Mouse (Mus musculus) kidney, adult 2 months (tissue): Measurements from ENCODE around the gene Snupn. TPM values are rescaled to one million over a fixed set of nuclear protein-coding genes. Genes with fewer than 3 reads are reported as not detected.
"Not testable (repeated sequence)": the region's sequence is repeated elsewhere in the genome, so short reads cannot be mapped to it uniquely, and the experiment has no call there.

Experiments
- DNase-seq: peaks from one replicate; pipeline ENCODE4 v3.0.0; 2021
- H3K27ac ChIP-seq: fragments of 200-500 bp; 2 replicates; pipeline ENCODE4 v1.5.1; 2012; ENCODE audit warnings: low read depth, low read length, control low read depth, inconsistent platforms; ENCODE audit not compliant: insufficient read depth
- H3K27me3 ChIP-seq: fragments of 200-500 bp; replicated peaks from 2 replicates; pipeline ENCODE4 v1.6.1; 2012; ENCODE audit warnings: mild to moderate bottlenecking, moderate library complexity, low read length, inconsistent platforms; ENCODE audit not compliant: control insufficient read depth, insufficient read depth
- H3K36me3 ChIP-seq: fragments of 200-500 bp; 2 replicates; pipeline ENCODE4 v1.6.1; 2012; ENCODE audit warnings: mild to moderate bottlenecking, moderate library complexity, low read length, inconsistent platforms; ENCODE audit not compliant: control insufficient read depth, insufficient read depth
- H3K4me1 ChIP-seq: fragments of 200-500 bp; 2 replicates; pipeline ENCODE4 v1.6.1; 2011; ENCODE audit warnings: low read length; ENCODE audit not compliant: control insufficient read depth, insufficient read depth
- H3K4me3 ChIP-seq: fragments of 200-500 bp; 2 replicates; pipeline ENCODE4 v1.5.1; 2011; ENCODE audit warnings: mild to moderate bottlenecking, low read depth, low read length, control low read depth; ENCODE audit not compliant: insufficient read depth
- CTCF ChIP-seq: fragments of 200-500 bp; conservative IDR thresholded peaks from 2 replicates; pipeline ENCODE4 v1.5.1; 2011; ENCODE audit warnings: low read depth, mild to moderate bottlenecking, control low read depth, low read length, moderate library complexity, mixed read lengths; ENCODE audit not compliant: insufficient read depth, insufficient read length
- POLR2A ChIP-seq: fragments of 200-500 bp; IDR thresholded peaks from one replicate; pipeline ENCODE4 v1.6.1; 2011; ENCODE audit warnings: low read depth, low read length, control low read depth
- WGBS: fragments of 180-500 bp; shearing (Covaris S2); methylation state at CpG from one replicate; pipeline ENCODE4 v1.1.7; 2018; 5-methylcytosine and 5-hydroxymethylcytosine counted together
- polyA plus RNA-seq: library from polyadenylated mRNA; depleted of rRNA; stranded (reverse); fragments of >200 nt; gene quantifications from 2 replicates; pipeline ENCODE4 v1.2.3, GENCODE M21; 2012; rRNA removed

Snupn gene
- polyA plus RNA-seq = 6.5 and 7.7 TPM in 2 replicates

DNA sequence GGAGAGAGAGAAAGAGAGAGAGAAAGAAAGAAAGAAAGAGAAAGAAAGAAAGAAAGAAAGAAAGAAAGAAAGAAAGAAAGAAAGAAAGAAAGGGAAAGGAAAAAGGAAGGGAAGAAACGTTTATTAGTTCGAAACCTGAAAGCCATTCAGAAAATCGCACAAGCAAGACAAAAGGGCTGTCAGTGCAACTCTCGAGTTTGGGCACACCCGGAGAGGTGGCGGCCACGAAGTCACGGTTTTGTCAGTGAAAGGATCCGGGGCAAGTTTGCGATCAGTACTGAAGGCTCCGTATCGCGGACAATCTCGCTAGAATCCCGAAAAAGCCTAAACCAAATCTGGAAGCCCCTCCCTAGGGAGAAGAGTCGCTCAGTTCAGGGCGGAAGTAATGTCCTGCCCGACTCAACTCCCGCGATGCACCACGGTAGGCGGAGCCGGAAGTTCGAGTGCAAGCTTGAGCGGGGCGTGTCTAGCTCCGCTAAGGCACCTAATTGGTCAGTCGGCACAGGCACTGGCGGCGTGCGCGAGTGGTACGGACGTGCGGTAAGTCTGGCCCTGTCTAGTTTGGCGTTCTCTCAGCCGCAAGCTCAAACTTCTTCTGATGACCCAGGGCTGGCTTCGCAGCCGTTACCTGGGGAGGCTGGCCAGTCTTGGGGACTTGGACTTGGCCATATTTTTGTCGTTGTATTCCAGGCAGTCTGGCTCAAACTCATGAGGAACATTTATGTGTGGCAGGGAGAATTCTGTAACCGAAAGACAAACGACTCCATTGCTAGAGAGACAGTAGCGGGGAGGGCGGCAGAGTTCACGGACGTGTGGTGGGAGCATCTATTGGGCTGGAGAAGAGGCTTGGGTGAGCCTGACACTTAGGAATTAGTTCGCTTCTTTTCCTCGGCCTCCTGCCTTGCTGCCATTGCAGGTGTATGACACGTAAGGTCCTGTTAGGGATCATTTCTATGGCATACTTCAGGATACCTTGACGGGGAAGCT is at the start of gene Snupn:
Snupn (plus strand) TSS at position 465 of the 987 bp plus-strand sequence.
- WGBS = under 1% methylated on average over 50 of the region's 50 CpGs
- no peaks in the 10 kb centered on the region for H3K27me3 ChIP-seq
- peak within 1 kb of the TSS; percentile 89 for H3K27ac ChIP-seq
- no peaks in the 10 kb centered on the region for H3K36me3 ChIP-seq
- TF ChIP-seq POLR2A = peak; percentile 85
- TF ChIP-seq CTCF = no peak
- 0 out of 2 replicates have a peak, but pooled peaks cover 2% of the 10 kb centered on the region for H3K4me1 ChIP-seq
- peak within 1 kb of the TSS; percentile 84 for H3K4me3 ChIP-seq
- peak; percentile 99 for DNase-seq

DNA sequence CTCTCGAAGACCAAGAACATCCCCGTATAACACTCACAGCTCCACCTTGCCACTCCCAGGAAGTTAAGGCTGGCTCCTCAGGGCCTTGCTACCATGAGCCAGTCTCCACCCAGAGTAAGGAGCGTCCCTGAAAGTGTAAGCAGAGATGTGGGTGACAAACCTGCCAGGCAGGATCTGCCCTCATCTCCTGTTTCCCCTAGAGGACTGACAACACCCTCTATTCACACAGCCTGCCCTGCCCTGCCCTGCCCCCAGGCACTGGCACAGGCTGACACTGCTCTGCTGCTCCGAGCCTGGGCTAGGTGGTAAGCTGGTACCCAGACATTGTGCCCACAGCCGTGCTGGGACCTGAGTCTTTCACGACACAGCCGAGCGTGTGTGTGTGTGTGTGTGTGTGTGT is 49.5 kb upstream of the Snupn start:
- TF ChIP-seq CTCF = no peak
- TF ChIP-seq POLR2A = no peak
- H3K27me3 ChIP-seq = no peaks in the 10 kb centered on the region
- no peaks in the 10 kb centered on the region for H3K4me1 ChIP-seq
- DNase-seq = no peak
- H3K36me3 ChIP-seq = no peaks in the 10 kb centered on the region
- 43% methylated on average over 8 of the region's 8 CpGs for WGBS
- no peak overlapping the region for H3K4me3 ChIP-seq
- H3K27ac ChIP-seq = no peak overlapping the region

DNA sequence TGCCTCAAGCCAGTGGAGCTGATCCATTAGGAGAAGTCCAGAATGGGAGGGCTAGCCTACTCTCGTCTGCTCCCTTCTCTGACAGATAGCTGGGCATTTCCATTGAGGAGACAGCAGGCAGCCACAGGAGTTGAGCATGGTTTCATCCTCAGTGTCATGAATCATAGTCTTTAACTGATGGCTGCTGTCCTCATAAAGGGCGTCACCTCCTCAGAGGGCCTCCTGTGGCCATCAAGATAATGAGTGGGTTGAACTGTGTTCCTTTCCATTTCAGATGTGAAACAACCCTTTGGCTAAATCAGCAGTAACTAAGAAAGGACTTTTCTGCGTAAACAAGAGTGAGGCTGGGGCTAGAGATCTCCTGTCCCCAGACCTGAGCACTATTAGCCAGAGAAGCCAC is 47.0 kb upstream of the Snupn start:
- Histone ChIP-seq H3K4me3 (no peak overlapping the region), H3K27me3 (no peaks in the 10 kb centered on the region), H3K4me1 (no peaks in the 10 kb centered on the region), H3K27ac (no peak overlapping the region), H3K36me3 (no peaks in the 10 kb centered on the region)
- DNase-seq = no peak
- no peak for TF ChIP-seq CTCF
- no peak for TF ChIP-seq POLR2A
- 91% methylated on average over 3 of the region's 3 CpGs for WGBS

DNA sequence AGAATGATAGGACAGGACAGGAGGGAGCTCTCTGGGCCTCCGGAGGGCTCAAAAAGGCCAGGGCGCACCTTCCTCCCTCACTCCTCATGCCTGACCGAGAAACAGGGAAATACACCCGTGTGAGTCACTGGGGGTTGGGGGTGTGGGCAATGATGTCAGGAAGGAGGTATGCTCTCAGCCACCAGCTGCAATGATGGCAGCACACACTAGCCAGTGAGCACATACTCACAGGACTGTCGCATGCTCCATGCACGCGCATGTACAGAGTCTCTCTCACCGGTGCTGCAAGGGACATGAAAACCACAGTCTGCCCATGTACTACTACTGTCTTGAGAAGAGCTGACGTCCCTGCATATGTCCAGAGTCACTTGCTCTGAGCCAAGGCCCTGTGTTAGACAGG is 43.1 kb upstream of the Snupn start:
- 72% methylated on average over 9 of the region's 9 CpGs for WGBS

DNA sequence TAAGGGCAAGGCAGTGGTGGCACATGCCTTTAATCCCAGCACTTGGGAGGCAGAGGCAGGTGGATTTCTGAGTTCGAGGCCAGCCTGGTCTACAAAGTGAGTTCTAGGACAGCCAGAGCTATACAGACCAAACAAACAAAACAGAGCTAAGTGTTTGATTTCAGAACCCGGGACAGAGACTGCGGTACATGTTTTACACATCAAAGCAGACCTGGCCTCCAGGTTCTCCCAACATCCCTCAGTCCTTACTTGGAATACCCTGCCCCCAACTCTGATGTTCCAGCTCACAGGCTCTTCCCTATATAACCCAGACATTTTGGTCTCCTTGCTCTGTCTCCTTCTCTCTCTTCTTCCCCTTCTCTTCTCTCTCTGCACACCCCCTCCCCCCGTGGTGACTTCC is 40.7 kb upstream of the Snupn start:
- not testable (repeated sequence) for H3K27ac ChIP-seq, H3K27me3 ChIP-seq, H3K36me3 ChIP-seq, H3K4me3 ChIP-seq, H3K4me1 ChIP-seq, DNase-seq
- WGBS = 44% methylated on average over 4 of the region's 4 CpGs

More for the DNA sequence above, 43.1 kb upstream of the Snupn start:
- Histone ChIP-seq H3K36me3 (no peaks in the 10 kb centered on the region), H3K27me3 (no peaks in the 10 kb centered on the region), H3K4me1 (no peaks in the 10 kb centered on the region), H3K4me3 (no peak overlapping the region), H3K27ac (no peak overlapping the region)
- no peak for DNase-seq
- no peak for TF ChIP-seq POLR2A
- no peak for TF ChIP-seq CTCF

DNA sequence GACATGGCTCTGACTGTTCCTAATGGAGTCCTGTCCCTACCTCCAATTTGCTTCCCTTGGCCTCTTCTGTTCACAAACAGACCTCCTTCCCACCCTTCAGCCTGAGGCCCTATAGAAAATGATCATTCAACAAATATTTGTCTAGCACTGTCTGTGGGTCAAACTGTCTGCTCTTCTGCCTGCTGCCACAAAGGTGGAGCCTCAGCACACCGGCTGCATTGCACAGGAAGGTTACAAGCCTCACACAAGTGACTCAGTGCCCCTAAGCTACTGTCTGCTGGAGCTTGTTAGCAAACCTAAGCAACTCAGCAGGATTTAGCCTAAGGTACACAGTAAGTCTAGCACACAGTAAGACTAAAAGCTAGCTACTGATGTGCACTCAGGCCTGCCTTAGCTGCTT is 39.7 kb upstream of the Snupn start:
- no peaks in the 10 kb centered on the region for H3K4me1 ChIP-seq
- no peak overlapping the region for H3K4me3 ChIP-seq
- H3K27ac ChIP-seq = no peak overlapping the region
- no peaks in the 10 kb centered on the region for H3K27me3 ChIP-seq
- 48% methylated on average over 1 of the region's 1 CpGs for WGBS
- no peaks in the 10 kb centered on the region for H3K36me3 ChIP-seq
- no peak for TF ChIP-seq CTCF
- no peak for DNase-seq

DNA sequence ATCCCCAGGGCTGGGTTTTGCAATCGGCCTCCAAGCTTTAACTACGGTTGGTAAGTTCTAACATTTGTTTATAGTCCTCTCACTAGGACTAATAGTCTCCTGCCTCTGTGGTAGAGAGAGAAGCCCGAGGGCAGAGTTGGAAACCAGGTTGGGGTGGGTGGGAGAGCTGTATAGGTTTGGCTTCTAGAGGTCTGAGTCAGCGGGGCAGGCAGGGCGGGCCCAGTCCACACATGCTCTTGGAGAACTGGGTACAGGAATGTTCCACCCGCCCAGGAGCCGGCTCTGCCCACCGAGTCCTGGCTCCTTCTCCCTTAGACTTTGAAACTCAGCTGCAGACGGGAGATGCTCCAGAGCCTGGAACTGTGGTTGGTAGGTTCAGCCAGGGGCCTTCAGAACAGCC is 36.7 kb upstream of the Snupn start:
- no peak for DNase-seq
- Histone ChIP-seq H3K27ac (no peak overlapping the region), H3K4me3 (no peak overlapping the region), H3K4me1 (no peaks in the 10 kb centered on the region), H3K36me3 (peaks cover 3% of the 10 kb centered on the region; the same call in 1 of the 2 replicates), H3K27me3 (no peaks in the 10 kb centered on the region)
- WGBS = 66% methylated on average over 9 of the region's 9 CpGs
- TF ChIP-seq CTCF (no peak), POLR2A (no peak)
